Mouse (Mus musculus) kidney, adult 11 months (tissue): ENCODE results near the gene Hoxb5.
A peak's percentile ranks its signal among the peaks of the same experiment; 100 is the strongest.

Experiments used
- DNase-seq: peaks from one replicate; pipeline ENCODE4 v3.0.0; 2022

The Hoxb5 gene

DNA sequence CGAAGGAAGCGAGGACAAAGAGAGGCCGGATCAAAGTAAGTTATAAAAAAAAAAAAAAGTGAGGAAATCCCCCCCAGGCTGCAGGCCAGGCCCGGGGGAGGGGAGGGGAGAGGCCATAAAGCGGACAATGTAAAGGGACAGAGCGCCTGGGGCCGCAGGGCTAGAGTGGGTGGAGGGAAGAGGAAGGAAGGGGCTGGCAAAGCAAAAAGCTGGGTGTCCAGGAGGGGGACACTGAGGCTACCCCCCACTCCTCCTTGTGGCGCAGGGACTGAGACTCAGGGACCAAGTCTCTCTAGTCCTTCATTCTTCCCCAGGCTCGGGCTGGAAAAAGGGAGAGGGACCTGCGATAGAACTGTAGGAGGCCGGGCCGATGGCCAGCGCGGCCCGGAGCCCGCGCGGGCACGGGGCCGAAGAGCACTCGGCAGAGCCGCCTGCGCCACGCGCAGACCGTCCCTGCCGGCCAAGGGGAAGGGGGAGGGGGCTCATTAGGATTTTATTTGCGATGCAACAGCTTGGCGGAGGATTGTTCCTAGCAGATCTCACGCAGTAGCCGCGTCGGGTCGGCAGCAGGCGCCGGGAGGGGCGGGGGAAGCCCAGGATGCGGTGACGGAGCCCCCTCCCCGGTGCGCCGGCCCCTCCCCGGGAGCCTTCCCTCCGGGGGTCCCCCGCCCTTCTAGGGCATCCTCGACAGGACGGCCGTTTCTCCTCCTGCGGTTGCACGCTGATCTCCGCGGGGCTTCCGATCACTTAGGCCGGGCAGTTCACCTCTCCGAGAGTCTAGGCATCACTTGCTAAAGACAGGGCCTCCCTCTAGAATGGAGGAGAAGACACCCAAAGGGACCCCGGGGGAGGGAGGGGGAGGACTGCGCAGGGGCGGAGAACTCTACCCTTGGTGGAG lies 30.9 kb upstream of the Hoxb5 start:
- no peak for DNase-seq

DNA sequence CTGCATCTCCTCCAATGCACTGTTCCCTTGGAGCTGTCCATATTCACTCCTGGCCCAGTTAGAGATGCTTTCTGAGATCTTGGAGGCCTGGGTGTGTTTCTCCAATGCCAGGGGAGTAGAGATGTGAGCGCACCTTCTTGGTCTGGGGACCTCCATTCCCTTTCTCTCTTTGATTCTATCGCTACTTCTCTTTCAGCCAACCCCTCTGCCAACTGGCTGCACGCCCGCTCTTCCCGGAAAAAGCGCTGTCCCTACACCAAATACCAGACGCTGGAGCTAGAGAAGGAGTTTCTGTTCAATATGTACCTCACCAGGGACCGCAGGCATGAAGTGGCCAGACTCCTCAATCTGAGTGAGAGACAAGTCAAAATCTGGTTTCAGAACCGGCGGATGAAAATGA lies 28.7 kb upstream of the Hoxb5 start:
- no peak for DNase-seq

DNA sequence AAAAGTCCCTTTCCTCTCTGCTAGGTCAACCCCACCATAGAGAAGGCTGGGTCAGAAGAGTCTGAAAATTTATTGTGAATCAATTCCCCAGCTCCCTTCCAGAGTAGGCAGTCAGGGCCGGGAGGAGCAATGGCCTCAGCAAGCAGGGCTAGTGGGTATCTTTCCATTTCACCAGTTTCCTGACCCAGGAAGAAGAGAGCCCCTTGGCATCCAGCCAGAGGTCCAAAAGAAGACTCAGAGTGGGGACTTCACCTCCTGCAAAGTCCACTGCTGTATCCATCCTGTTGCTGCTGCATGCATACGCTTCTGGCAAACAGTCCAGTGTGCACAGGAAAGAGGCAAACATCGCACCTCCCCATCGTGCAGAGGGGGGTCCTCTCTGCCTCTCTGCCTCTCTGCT lies 27.2 kb upstream of the Hoxb5 start:
- no peak for DNase-seq

DNA sequence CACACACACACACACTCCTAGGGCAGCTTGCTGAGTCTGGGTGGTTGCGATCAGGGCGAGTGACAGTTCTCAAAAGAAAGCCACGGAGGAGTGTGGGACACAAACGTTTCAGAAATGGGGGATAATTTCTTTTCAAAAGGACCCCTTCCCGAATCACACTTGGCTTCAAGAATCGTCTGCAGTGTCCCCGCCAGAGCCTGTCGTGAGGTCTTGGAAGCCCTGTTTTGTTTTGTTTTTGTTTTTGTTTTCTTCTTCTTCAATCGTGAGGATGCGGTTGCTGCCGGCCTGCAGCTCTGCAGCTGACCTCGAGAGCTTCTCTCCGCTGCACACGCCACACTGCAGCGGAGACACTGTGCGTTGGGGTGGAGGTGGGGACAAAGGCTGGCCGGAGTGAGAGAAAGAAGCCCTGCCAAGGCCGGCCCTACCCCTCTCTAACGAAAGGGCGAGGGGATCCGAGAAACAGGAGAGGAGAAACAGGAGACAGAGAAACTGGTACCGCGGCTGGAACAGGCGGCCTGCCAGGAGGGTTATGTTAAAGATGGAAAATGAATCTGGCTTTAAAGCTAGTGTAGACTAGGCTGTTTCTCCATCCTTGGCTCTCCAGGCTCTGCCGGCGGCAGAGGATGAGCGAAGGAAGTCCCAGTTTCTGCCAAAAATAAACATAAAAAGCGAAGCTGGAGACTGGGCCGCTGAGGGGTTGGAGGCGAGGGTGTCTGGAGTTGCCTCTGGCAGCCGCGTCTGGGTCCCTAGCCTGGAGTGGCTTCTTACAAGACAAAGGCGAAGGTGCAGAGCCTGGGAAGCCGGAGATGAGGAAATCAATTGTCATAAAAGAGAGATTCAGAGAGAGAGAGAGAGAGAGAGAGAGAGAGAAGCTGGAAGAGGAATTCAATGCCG lies 25.7 kb upstream of the Hoxb5 start:
- no peak for DNase-seq

DNA sequence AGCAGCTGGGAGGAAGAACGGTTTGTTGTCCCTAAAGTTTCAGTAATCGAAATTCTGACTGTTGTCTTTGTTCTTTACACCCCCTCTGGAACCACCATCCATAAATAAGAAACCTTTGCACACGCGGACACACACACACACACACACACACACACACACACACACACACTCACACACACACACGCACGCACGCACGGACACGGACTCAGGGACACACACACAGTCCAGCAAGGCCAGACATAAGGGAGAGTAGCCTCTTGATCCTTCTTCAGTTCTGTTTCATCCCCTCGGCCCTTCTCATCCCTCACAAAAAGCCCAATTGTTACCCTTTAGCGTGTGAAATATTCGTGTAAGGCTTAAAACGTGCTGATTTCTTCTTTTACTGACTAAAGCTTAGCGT lies 24.8 kb upstream of the Hoxb5 start:
- DNase-seq = no peak

DNA sequence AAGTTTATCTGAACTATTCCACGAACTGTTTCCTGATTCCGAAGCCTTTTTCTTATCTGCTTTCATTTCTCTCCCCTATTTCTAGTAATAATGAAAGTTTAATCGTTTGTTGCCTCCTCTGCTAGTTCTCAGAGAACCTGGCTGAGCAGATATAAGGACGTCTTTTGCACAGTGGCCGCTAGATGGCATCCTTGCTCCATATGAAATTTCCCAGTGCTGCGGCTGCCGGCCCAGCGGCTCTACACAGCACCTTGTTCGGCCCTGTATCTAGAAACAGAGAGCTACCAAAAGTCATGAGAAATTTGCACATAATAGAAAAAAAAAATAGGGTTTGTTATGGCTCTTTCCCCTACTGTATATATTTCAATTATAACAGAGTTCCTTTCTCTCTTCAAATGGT lies 24.4 kb upstream of the Hoxb5 start:
- DNase-seq = peak; percentile 90

DNA sequence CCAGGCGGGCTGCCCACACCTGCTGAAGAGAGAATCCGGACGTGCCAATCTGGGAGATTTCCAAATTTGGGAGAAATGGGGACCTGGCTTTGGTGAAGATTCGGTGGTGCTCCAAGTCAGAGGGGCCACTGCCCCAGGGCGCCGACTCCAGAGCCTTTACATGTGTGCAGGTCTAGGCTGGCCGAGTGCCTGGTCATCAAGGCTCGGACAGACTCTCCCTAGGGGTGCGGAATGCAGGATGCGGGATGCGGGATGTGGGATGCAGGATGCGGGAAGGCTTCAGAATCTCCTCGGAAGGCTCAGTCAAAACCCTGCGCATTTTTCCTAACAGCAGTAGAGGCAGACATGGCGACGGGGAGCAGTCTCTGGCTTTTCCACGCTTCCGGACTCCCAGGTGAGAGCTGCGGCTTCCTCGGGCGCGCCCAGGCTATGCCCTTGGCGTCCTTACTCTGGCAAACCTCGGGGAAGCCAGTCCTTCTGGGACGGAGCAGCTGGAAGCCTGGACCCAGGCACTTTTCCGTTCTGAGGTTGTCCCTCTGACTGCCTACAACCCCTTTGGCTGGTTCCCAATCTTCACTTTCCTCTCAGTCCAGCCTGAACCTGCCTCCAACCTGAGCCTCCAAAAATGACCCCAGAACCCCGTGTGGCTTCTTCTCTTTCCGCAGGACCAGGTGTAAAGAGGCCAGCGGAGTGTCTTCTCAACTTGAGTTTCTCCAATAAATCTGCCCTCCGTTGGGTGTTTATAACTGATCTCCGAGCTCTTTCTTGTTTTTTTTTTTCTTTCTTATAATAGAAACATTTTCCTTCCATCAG lies 23.5 kb upstream of the Hoxb5 start:
- DNase-seq = peak; percentile 64

DNA sequence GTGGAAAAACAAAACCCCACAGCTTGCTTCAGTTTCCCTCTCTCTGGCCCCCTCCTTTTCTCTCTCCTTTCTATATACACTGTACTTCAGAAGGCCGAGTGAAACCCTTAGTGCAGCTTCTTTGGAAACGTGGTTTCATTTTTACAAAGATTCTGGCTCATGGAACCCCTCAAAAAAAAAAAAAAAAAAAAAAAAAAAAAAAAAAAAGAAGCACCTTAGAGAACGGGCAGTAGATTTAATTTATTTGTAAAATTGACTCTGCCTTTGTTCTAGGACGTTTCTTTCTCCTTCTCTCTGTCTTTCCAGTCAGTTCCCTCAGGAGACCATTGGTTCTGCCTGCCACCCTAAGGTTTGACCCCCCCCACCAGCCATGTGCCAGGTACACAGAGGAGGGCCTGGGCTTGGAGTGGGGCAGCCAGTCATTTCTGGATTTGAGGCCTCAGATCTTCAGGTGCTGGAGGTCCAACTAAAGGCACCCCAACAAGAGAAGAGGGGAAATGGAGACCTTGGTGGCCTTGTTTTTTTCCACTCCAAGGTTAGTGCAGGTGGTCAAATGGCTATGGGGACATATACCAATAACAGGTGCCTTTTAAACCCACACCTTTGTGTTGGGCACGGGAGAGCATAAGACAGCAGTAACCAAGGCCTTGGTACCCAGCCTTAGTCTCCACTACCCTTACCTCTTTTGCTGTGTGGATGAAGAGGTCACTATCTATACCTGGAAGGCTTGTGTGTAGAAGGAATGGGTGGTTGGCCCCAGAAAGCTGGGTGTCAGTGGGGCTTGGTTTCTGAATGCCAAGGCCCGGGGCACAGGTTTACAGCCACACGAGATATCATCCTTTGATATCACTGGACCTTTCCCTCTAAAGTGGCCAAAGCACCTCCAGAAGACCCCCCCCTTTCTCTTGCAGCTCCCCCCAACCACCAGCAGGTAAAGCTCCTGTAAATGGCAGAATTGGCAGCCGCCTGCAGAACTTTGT lies 22.4 kb upstream of the Hoxb5 start:
- DNase-seq = peak; percentile 70

DNA sequence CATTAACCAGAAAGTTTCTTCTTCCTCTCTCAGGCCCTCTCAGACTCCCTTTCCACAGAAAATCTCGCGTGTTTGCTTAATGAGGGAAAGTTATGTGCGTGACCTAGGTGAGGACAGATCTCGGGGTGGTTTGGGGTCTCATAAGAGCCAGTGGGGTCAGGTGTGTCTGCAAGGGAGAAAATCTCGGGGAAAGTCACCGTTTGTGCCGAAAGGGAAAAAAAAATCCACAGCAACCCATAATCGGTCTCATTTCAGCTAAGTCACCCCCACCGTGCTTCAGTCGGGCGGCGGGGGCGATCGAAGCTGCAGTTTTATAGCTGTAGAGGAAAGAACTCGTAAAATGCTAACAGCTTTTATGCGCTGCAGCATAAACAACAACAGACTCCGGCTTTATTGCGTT lies 21.7 kb upstream of the Hoxb5 start:
- no peak for DNase-seq

DNA sequence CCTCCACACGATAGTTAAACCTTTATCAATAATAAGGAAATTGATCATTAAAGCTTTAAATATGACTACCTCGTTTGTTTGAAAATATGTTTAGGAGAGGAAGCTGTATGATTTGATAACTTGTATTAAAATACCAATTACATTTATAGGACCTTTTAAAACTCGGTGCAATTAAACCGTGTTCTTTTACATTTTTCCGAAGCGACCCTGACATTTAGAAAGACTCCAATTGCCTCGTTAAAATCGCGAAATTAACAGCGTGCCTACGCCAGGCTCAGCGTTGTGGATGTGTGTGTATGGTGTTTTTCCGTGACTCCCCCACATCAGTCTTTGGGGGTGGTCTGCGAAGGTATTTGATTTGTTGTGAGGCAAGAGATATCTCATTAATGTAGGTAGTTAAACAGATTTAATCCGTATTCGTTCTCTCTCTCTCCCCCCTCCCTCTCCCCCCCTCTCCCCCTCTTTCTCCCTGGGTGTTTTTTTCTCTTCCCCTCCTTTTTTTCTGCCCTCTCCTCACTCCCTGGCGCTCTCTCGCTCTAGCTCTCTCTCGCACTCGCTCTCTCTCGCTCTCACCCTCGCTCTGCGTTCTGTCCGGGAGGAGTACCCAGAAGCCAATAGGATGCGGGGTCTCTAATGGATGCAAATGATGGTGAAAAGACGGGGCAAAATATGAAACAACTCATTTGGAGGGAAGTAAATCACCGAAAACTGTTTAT lies 21.1 kb upstream of the Hoxb5 start, which contains the start of gene Hoxb8:
Gene Hoxb8, plus strand, starts transcription at position 51 of the 716 bp plus-strand sequence.
- no peak for DNase-seq

DNA sequence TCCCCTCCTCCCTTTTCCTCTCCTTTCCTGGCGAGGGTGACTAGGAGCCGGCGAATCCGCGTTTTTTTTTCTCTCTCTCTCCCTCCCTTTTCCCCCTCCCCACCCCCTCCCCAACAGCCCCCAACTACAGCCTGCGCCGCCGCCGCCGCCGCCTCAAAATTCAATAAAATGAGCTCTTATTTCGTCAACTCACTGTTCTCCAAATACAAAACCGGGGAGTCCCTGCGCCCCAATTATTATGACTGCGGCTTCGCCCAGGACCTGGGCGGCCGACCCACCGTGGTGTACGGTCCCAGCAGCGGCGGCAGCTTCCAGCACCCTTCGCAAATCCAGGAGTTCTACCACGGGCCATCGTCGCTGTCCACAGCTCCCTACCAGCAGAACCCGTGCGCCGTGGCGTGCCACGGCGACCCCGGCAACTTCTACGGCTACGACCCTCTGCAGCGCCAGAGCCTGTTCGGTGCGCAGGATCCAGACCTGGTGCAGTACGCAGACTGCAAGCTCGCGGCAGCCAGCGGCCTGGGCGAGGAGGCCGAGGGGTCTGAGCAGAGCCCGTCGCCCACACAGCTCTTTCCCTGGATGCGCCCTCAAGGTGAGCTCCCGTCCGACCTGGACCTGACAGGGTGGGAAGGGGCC lies 20.2 kb upstream of the Hoxb5 start:
- no peak for DNase-seq

DNA sequence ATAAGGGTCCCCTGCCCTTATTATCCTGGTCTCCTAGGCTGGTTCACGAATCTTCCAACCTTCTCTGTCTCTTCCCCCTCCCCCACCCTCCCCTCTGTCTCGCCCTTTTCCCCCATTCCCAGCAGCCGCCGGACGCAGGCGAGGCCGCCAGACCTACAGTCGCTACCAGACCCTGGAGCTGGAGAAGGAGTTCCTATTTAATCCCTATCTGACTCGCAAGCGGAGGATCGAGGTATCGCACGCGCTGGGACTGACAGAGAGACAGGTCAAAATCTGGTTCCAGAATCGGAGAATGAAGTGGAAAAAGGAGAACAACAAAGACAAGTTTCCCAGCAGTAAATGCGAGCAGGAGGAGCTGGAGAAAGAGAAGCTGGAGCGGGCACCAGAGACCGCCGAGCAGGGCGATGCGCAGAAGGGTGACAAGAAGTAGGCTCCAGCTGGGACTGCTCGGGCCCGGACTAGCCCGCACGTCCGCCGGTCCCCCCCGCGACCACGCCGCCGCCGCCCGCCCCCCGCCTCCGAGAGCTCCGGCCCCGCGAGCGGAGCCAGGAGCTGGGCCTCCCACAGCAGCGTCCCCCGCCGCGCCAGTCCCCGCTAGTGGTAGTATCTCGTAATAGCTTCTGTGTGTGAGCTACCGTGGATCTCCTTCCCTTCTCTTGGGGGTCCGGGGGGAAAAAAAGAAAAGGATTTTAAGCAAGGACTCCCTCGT lies 18.9 kb upstream of the Hoxb5 start:
- no peak for DNase-seq

DNA sequence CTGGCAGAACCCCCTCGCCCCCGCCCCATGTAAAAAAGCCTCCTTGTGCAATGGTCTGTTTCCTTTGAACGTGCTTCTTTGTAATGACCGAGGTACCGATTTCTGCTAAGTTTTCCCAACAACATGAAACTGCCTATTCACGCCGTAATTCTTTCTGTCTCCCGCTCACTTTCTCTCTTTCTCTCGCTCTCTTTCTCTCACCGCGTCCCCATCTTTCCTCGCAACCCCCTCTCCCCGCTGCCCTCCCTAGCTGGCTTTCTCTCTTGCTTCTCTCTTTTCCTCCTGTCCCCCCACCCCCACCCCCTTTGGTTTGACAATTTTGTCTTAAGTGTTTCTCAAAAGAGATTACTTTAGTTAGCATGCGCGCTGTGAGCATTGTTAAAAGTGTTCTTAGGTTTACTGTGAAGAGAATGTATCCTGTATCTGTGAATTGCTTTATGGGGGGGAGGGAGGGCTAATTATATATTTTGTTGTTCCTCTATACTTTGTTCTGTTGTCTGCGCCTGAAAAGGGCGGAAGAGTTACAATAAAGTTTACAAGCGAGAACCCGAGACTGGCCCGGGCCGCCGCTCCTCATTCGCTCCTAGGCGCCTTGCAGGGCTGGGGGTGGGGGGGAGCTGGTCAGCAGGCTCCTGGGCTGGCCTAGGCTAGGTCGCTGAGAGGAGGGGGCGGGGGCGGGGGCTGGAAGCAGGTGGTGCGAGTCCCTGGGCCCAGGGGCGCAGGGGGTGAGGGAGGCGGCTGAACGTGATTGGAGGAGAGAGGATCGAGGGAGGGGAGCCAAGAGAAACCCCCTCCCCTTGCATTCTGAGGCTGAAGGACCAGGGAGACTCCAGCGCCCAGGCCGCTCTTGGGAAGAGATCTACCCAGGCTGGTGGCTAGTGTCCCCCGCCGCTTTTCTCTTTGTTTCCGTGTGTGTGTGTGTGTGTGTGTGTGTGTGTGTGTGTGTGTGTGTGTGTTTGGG lies 18.1 kb upstream of the Hoxb5 start:
- DNase-seq = peak; percentile 78

DNA sequence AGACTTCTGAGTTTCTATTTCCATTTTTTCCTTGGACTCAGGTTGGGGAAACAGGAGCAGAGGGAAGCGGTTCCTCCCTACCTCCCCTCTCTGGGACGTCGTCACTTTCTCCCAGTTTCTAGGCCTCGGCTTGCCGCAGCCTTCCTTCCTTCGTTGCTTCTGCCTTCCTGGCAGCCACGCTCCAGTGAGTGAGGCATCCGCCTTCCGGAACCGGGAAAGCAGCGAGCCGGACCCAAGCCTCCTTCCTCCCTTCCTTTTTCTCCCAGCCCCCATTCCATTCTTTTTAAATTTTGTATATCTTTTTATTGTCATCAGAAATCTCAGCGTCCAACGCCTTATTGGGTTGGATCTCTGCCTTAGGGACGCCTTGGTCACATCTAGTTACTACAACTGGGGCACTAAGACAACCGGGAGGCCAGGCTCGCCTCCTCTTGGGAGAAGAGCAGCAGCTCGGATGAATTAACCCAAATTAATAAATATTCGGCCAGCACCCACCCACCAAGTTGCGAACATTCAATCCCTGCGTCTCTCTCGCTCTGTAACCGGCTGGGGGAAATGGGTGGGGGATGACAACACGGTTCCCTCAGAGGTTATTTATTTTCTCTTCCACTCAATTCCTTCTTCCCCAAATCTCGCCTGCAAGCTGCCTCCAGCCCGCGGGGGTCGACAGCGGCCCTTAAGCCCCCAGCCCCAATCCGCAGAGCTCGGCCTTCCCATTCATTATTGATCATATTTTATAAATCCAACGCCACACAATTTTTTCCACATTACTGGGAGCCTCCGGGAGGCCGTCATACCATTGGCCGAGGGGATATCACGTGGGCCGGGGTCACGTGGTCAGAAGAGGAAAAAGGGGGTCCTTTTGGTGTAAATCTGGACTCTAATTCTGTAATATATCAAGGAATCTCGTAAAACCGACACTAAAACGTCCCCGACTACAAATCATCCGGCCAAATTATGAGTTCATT lies 17.1 kb upstream of the Hoxb5 start, which contains the start of gene Hoxb7:
Gene Hoxb7, plus strand, starts transcription at position 853 of the 968 bp plus-strand sequence.
- DNase-seq = peak; percentile 82

DNA sequence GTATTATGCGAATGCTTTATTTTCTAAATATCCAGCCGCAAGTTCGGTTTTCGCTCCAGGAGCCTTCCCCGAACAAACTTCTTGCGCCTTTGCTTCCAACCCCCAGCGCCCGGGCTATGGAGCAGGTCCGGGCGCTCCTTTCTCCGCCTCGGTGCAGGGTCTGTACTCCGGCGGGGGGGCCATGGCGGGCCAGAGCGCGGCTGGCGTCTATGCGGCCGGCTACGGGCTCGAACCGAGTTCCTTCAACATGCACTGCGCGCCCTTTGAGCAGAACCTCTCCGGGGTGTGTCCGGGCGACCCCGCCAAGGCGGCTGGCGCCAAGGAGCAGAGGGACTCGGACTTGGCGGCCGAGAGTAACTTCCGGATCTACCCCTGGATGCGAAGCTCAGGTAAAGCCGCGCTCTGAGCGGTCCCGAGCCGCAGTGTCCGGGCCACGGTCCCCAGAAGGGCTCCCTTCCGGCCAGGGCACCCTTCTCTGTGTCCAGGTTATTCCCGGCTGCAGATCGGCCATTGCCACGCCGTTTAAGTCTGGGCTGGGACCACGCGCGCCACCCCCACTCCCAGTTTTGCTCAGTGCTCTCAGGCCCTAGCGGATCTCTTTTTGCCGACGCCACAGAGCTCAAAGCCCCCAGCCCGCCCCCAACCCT lies 16.3 kb upstream of the Hoxb5 start:
- peak; percentile 74 for DNase-seq

DNA sequence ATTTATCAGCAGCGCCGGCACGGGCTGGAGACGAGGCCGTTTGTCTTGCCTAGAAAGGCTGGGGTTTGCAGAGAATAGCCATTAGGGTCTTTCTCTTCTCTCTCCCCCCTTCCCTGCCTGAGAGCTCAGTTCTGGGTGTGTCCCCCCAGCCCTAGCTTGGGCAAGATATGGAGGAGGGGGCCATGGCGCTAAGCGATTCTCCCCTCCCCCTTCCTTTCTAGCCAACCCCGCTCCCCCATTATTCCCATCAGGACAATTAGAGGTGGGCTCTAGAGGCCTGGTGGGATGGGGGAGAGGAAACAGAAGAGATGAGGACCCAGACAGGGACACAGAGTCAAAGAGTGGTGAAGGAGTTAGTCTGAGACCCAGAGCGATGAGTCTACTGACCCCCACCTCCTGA lies 15.7 kb upstream of the Hoxb5 start:
- DNase-seq = no peak
